Mouse (Mus musculus): Measurements from ENCODE around the gene Scarb1.

- no peak for TF ChIP-seq POLR2A (IDR thresholded peaks at IDR 0.05; ENCODE audit: low read depth, low read length)
- no peak for TF ChIP-seq CTCF (IDR thresholded peaks at IDR 0.05; ENCODE audit: extremely low read depth, insufficient read depth, insufficient read length, insufficient replicate concordance)
Measured at GRCm38 (mm10) chr5:125363894-125364293, 23.0 kb upstream of the Scarb1 start.

All from spleen, adult 2 months (tissue).